Mouse (Mus musculus) lung, embryonic 14.5 days (tissue): ENCODE measurements around the gene Golph3. TPM values are rescaled to one million over a fixed set of nuclear protein-coding genes. Genes with fewer than 3 reads are reported as not detected.

Source experiments
- ATAC-seq: fragments of 200-750 bp; cut with Nextera tagmentation; 2 replicates; pipeline ENCODE4 v1.8.0; 2017; ENCODE audit warnings: mild to moderate bottlenecking, moderate TSS enrichment, moderate library complexity; ENCODE audit not compliant: insufficient read depth
- DNase-seq: peaks from one replicate; pipeline ENCODE4 v3.0.0-alpha.2; 2015
- H3K27ac ChIP-seq: fragments of 300-500 bp; sonication (generic); 2 replicates; pipeline ENCODE4 v1.5.1; 2014; ENCODE audit warnings: low read depth, mild to moderate bottlenecking, moderate library complexity
- H3K27me3 ChIP-seq: fragments of 300-500 bp; sonication (generic); 2 replicates; pipeline ENCODE4 v1.6.1; 2014; ENCODE audit warnings: low read length, control low read depth; ENCODE audit not compliant: insufficient read depth
- H3K36me3 ChIP-seq: fragments of 300-500 bp; sonication (generic); 2 replicates; pipeline ENCODE4 v1.6.1; 2014; ENCODE audit warnings: control low read depth; ENCODE audit not compliant: insufficient read depth
- H3K4me1 ChIP-seq: fragments of 300-500 bp; sonication (generic); 2 replicates; pipeline ENCODE4 v1.6.1; 2014; ENCODE audit warnings: antibody characterized with exemption, control low read depth; ENCODE audit not compliant: insufficient read depth
- H3K4me2 ChIP-seq: fragments of 300-500 bp; sonication (generic); 2 replicates; pipeline ENCODE4 v1.6.1; 2014; ENCODE audit warnings: mild to moderate bottlenecking
- H3K4me3 ChIP-seq: fragments of 300-500 bp; sonication (generic); 2 replicates; pipeline ENCODE4 v1.5.1; 2014; ENCODE audit warnings: low read depth, low read length
- H3K9ac ChIP-seq: fragments of 300-500 bp; sonication (generic); 2 replicates; pipeline ENCODE4 v1.6.1; 2014
- H3K9me3 ChIP-seq: fragments of 300-500 bp; sonication (generic); 2 replicates; pipeline ENCODE4 v1.6.1; 2016; ENCODE audit warnings: low read depth, low read length, control low read depth
- CTCF ChIP-seq: IDR thresholded peaks from 2 replicates; pipeline ENCODE4 v1.5.1; 2016; ENCODE audit warnings: antibody characterized with exemption, low read depth
- WGBS: fragments of 180-500 bp; shearing (Covaris S2); extraction: QIAGEN DNeasy Blood & Tissue Kit; methylation state at CpG from one replicate; pipeline ENCODE4 v1.1.7; 2014; 5-methylcytosine and 5-hydroxymethylcytosine counted together
- polyA plus RNA-seq: library from polyadenylated mRNA; unstranded; fragments of >200 nt; fragmentation: Nextera tagmentation; extraction: Ambion mirVana; gene quantifications from 2 replicates; pipeline ENCODE4 v1.2.1, GENCODE M21; 2014

Golph3 gene
- polyA plus RNA-seq = 91.2 and 96.3 TPM in 2 replicates

- TF ChIP-seq CTCF = no peak
- Histone ChIP-seq H3K36me3 (peaks cover 9% of the 10 kb centered on the region; the same call in 1 of the 2 replicates), H3K27me3 (0 out of 2 replicates have a peak, but pooled peaks cover 2% of the 10 kb centered on the region), H3K4me1 (no peaks in the 10 kb centered on the region; the same call in 1 of the 2 replicates), H3K9ac (peak within 1 kb of the TSS; percentile 98), H3K27ac (peak within 1 kb of the TSS; percentile 96), H3K9me3 (no peaks in the 10 kb centered on the region), H3K4me3 (peak within 1 kb of the TSS; percentile 100), H3K4me2 (peak within 1 kb of the TSS; percentile 77)
- under 1% methylated on average over 70 of the region's 74 CpGs for WGBS
- ATAC-seq = peak; percentile 95
- peak; percentile 98 for DNase-seq
Observed at GRCm38 (mm10) chr15:12321091-12321787, at the start of gene Golph3. Golph3 (plus strand) TSS chr15:12321450.

- no peak for ATAC-seq
- no peak for TF ChIP-seq CTCF
Observed at GRCm38 (mm10) chr15:12273325-12274052, 47.8 kb upstream of the Golph3 start.

GRCm38 (mm10) chr15:12274053-12274769, 47.0 kb upstream of the Golph3 start:
- no peak overlapping the region for H3K27ac ChIP-seq
- no peak overlapping the region for H3K9ac ChIP-seq
- no peak overlapping the region for H3K4me3 ChIP-seq
- DNase-seq = peak; percentile 18
- ATAC-seq = no peak
- 65% methylated on average over 4 of the region's 4 CpGs for WGBS
- H3K9me3 ChIP-seq = no peaks in the 10 kb centered on the region
- H3K4me2 ChIP-seq = no peak overlapping the region
- H3K36me3 ChIP-seq = peaks cover 17% of the 10 kb centered on the region
- TF ChIP-seq CTCF = no peak
- no peaks in the 10 kb centered on the region for H3K27me3 ChIP-seq
- no peaks in the 10 kb centered on the region for H3K4me1 ChIP-seq

More at GRCm38 (mm10) chr15:12273325-12274052, 47.8 kb upstream of the Golph3 start:
- no peak overlapping the region for H3K4me3 ChIP-seq
- no peaks in the 10 kb centered on the region for H3K27me3 ChIP-seq
- no peak overlapping the region for H3K4me2 ChIP-seq
- H3K27ac ChIP-seq = no peak overlapping the region
- no peaks in the 10 kb centered on the region for H3K9me3 ChIP-seq
- WGBS = 82% methylated on average over 12 of the region's 12 CpGs
- no peak overlapping the region for H3K9ac ChIP-seq
- H3K4me1 ChIP-seq = no peaks in the 10 kb centered on the region
- no peak for DNase-seq
- H3K36me3 ChIP-seq = peaks cover 25% of the 10 kb centered on the region

GRCm38 (mm10) chr15:12275091-12275623, 46.1 kb upstream of the Golph3 start:
- H3K4me2 ChIP-seq = no peak overlapping the region
- no peaks in the 10 kb centered on the region for H3K4me1 ChIP-seq
- H3K27ac ChIP-seq = no peak overlapping the region
- DNase-seq (no peak), ATAC-seq (no peak)
- no peak for TF ChIP-seq CTCF
- WGBS = 77% methylated on average over 4 of the region's 4 CpGs
- no peaks in the 10 kb centered on the region for H3K27me3 ChIP-seq
- no peaks in the 10 kb centered on the region for H3K9me3 ChIP-seq
- H3K4me3 ChIP-seq = no peak overlapping the region
- peaks cover 9% of the 10 kb centered on the region for H3K36me3 ChIP-seq
- no peak overlapping the region for H3K9ac ChIP-seq

- Histone ChIP-seq H3K4me1 (no peaks in the 10 kb centered on the region), H3K36me3 (no peaks in the 10 kb centered on the region), H3K9ac (no peak overlapping the region), H3K4me2 (no peak overlapping the region), H3K9me3 (no peaks in the 10 kb centered on the region), H3K27me3 (no peaks in the 10 kb centered on the region), H3K27ac (no peak overlapping the region), H3K4me3 (no peak overlapping the region)
- DNase-seq (no peak), ATAC-seq (no peak)
- no peak for TF ChIP-seq CTCF
- WGBS = 87% methylated on average over 1 of the region's 1 CpGs
Observed at GRCm38 (mm10) chr15:12279816-12280215, 41.4 kb upstream of the Golph3 start.

- Histone ChIP-seq H3K4me3 (no peak overlapping the region), H3K27me3 (no peaks in the 10 kb centered on the region), H3K9me3 (no peaks in the 10 kb centered on the region), H3K4me1 (0 out of 2 replicates have a peak, but pooled peaks cover 3% of the 10 kb centered on the region), H3K36me3 (no peaks in the 10 kb centered on the region), H3K4me2 (no peak overlapping the region), H3K9ac (no peak overlapping the region), H3K27ac (no peak overlapping the region)
- peak; percentile 38 for DNase-seq
- WGBS = 53% methylated on average over 6 of the region's 6 CpGs
- TF ChIP-seq CTCF = no peak
- ATAC-seq = no peak
Observed at GRCm38 (mm10) chr15:12284794-12285534, 36.3 kb upstream of the Golph3 start.
